Mouse (Mus musculus): ENCODE data around the gene Ceacam2. TPM values are rescaled to one million over a fixed set of nuclear protein-coding genes. Genes with fewer than 3 reads are reported as not detected.
"Not testable (repeated sequence)": the region's sequence is repeated elsewhere in the genome, so short reads cannot be mapped to it uniquely, and the experiment has no call there.

Ceacam2 gene
- polyA plus RNA-seq, 1 experiment from 2014 or later = not detected

DNA sequence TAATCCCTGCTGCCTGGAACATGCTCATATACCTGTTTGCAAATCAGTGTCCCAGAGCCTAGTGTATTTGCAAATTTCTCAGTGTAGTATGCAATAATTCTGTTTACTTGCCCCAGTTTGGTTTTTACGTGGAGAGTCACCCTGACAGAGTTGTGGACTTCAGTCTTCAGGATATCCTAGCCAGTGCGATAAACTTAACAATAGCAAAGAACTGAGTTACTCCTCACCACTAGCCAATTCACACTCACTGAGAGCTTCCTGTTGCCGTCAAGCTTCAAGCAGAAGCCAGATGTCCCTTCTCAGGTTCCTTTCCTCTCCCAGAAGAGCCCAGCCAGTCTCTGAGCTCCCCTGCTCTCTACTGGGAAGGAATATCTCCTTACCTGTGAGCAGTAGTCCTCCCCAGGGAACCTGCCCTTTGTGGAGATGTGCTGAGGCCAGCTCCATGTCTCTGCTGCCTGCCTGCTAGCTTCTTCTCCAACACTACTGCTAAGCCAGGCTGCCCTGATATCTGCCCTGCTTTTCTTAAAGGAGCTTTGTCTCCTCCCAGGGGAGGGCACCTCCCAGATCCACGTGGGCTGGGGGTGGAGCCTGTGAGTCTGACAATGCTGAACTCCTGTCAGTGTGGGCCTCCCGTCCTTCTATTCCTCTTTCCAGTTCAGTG, 62.4 kb downstream of the Ceacam2 start, which contains the start of gene Ceacam1:
Ceacam1 (minus strand) TSS at position 513 of the 661 bp plus-strand sequence.
- not testable (repeated sequence) for H3K27ac ChIP-seq (replicated peaks; ENCODE audit: low read depth, low read length); H3K9ac ChIP-seq (ENCODE audit: low read length); H3K9me3 ChIP-seq (ENCODE audit: control insufficient read depth, low read length); H3K27me3 ChIP-seq (ENCODE audit: control insufficient read depth, insufficient read depth, low read length); H3K4me1 ChIP-seq (ENCODE audit: control insufficient read depth, insufficient read depth, low read length); H3K4me2 ChIP-seq (ENCODE audit: low read depth, severe bottlenecking); ATAC-seq (ENCODE audit: insufficient number of reproducible peaks, low FRiP score, low TSS enrichment, low read depth); H3K4me3 ChIP-seq (ENCODE audit: low read depth, low read length); H3K36me3 ChIP-seq (ENCODE audit: control insufficient read depth, insufficient read depth, low read length)
- WGBS = 25% methylated on average over 5 of the region's 5 CpGs
- DNase-seq (ENCODE audit: low spot score) = peak; percentile 29

DNA sequence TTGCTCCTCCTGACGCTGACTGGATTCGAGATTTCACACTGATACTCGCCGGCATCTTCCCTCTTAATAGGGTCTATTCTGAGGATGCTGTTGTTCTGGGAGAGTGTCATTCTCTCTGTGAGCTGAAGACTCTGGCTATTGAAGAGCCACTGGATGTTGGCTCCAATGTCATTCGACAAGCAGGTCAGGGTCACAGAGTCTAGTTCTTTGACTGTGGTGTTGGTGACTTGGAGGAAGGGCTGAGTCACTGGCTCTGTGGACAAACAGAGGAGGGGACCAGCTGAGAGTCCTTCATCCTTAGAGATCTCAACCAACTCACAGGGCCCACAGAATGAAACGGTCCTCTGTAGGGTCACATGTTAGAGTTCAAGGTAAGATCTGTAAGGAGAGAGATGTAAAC, 67.8 kb downstream of the Ceacam2 start:
- H3K9ac ChIP-seq (ENCODE audit: low read length); H3K27me3 ChIP-seq (ENCODE audit: control insufficient read depth, insufficient read depth, low read length); H3K4me2 ChIP-seq (ENCODE audit: low read depth, severe bottlenecking); H3K4me1 ChIP-seq (ENCODE audit: control insufficient read depth, insufficient read depth, low read length); H3K4me3 ChIP-seq (ENCODE audit: low read depth, low read length); DNase-seq (ENCODE audit: low spot score); H3K9me3 ChIP-seq (ENCODE audit: control insufficient read depth, low read length); H3K27ac ChIP-seq (replicated peaks; ENCODE audit: low read depth, low read length); ATAC-seq (ENCODE audit: insufficient number of reproducible peaks, low FRiP score, low TSS enrichment, low read depth); H3K36me3 ChIP-seq (ENCODE audit: control insufficient read depth, insufficient read depth, low read length): not testable (repeated sequence)
- 85% methylated on average over 6 of the region's 6 CpGs for WGBS

Other genes starting within 250 kb of the Ceacam2 start
- gene Pafah1b3, start 241.9 kb downstream of the Ceacam2 start, polyA plus RNA-seq (2014; fragmentation: Nextera tagmentation; extraction: Ambion mirVana) = 249 and 261 TPM in 2 replicates
- gene Prr19, start 238.4 kb downstream of the Ceacam2 start, polyA plus RNA-seq (2014; fragmentation: Nextera tagmentation; extraction: Ambion mirVana) = 1.1 and 1.4 TPM in 2 replicates
- 0.33 and 0.58 TPM in 2 replicates for gene Tmem145, start 233.8 kb downstream of the Ceacam2 start, polyA plus RNA-seq (2014; fragmentation: Nextera tagmentation; extraction: Ambion mirVana)
- 13.8 and 14.4 TPM in 2 replicates for gene Megf8, start 222.7 kb downstream of the Ceacam2 start, polyA plus RNA-seq (2014; fragmentation: Nextera tagmentation; extraction: Ambion mirVana)
- not detected in 2 replicates for gene Cnfn, start 170.1 kb downstream of the Ceacam2 start, polyA plus RNA-seq (2014; fragmentation: Nextera tagmentation; extraction: Ambion mirVana)
- 4.2 and 4.5 TPM in 2 replicates for gene Lipe, start 141.1 kb downstream of the Ceacam2 start, polyA plus RNA-seq (2014; fragmentation: Nextera tagmentation; extraction: Ambion mirVana)
- gene Cxcl17, start 127.0 kb downstream of the Ceacam2 start, polyA plus RNA-seq (2014; fragmentation: Nextera tagmentation; extraction: Ambion mirVana) = 0.33 and 0.44 TPM in 2 replicates
- 0.85 and 1.4 TPM in 2 replicates for gene Ceacam1, start 62.3 kb downstream of the Ceacam2 start, polyA plus RNA-seq (2014; fragmentation: Nextera tagmentation; extraction: Ambion mirVana)
- not detected in 2 replicates for gene Erich4, start 76.0 kb upstream of the Ceacam2 start, polyA plus RNA-seq (2014; fragmentation: Nextera tagmentation; extraction: Ambion mirVana)
- gene Dmac2, start 79.6 kb upstream of the Ceacam2 start, polyA plus RNA-seq (2014; fragmentation: Nextera tagmentation; extraction: Ambion mirVana) = 35.8 and 36.9 TPM in 2 replicates
- 0.87 and 1.2 TPM in 2 replicates for gene B3gnt8, start 86.8 kb upstream of the Ceacam2 start, polyA plus RNA-seq (2014; fragmentation: Nextera tagmentation; extraction: Ambion mirVana)
- gene Bckdha, start 119.1 kb upstream of the Ceacam2 start, polyA plus RNA-seq (2014; fragmentation: Nextera tagmentation; extraction: Ambion mirVana) = 49.3 and 54.7 TPM in 2 replicates
- gene Exosc5, start 119.3 kb upstream of the Ceacam2 start, polyA plus RNA-seq (2014; fragmentation: Nextera tagmentation; extraction: Ambion mirVana) = 70.0 and 73.8 TPM in 2 replicates
- gene Tmem91, start 135.3 kb upstream of the Ceacam2 start, polyA plus RNA-seq (2014; fragmentation: Nextera tagmentation; extraction: Ambion mirVana) = 1.7 and 2.2 TPM in 2 replicates
- 30.7 and 31.7 TPM in 2 replicates for gene B9d2, start 140.9 kb upstream of the Ceacam2 start, polyA plus RNA-seq (2014; fragmentation: Nextera tagmentation; extraction: Ambion mirVana)
- 1.6 and 1.9 TPM in 2 replicates for gene Tgfb1, start 147.1 kb upstream of the Ceacam2 start, polyA plus RNA-seq (2014; fragmentation: Nextera tagmentation; extraction: Ambion mirVana)
- 33.1 and 35.3 TPM in 2 replicates for gene Ccdc97, start 179.2 kb upstream of the Ceacam2 start, polyA plus RNA-seq (2014; fragmentation: Nextera tagmentation; extraction: Ambion mirVana)
- 82.9 and 87.8 TPM in 2 replicates for gene Hnrnpul1, start 214.9 kb upstream of the Ceacam2 start, polyA plus RNA-seq (2014; fragmentation: Nextera tagmentation; extraction: Ambion mirVana)
- gene Axl, start 248.8 kb upstream of the Ceacam2 start, polyA plus RNA-seq (2014; fragmentation: Nextera tagmentation; extraction: Ambion mirVana) = 32.1 and 32.5 TPM in 2 replicates